Mouse (Mus musculus): ENCODE data around the gene Vsig10. TPM values are rescaled to one million over a fixed set of nuclear protein-coding genes. Genes with fewer than 3 reads are reported as not detected.

Gene Vsig10
- polyA plus RNA-seq, 1 experiment, result 5.2 TPM

GRCm38 (mm10) chr5:117396596-117397014, 77.7 kb downstream of the Vsig10 start:
- no peak overlapping the region for H3K4me3 ChIP-seq (ENCODE audit: insufficient read depth, poor library complexity, severe bottlenecking)
- H3K36me3 ChIP-seq (ENCODE audit: control insufficient read depth, insufficient read depth), result no peaks in the 10 kb centered on the region
- H3ac ChIP-seq (ENCODE audit: control insufficient read depth, insufficient read length, low read depth), result no peak overlapping the region
- TF ChIP-seq CTCF (IDR thresholded peaks at IDR 0.05; ENCODE audit: control insufficient read depth, insufficient read depth, insufficient read length) (no peak), MYOG (IDR thresholded peaks at IDR 0.05; ENCODE audit: control insufficient read depth, extremely low read depth, insufficient read length) (no peak), USF1 (IDR thresholded peaks at IDR 0.05; ENCODE audit: low read depth) (no peak), MAX (IDR thresholded peaks at IDR 0.05) (no peak), CEBPB (IDR thresholded peaks at IDR 0.05; ENCODE audit: low read depth) (no peak), FOSL1 (IDR thresholded peaks at IDR 0.05; ENCODE audit: insufficient read depth, low read length, poor library complexity, severe bottlenecking) (no peak), MYOD1 (IDR thresholded peaks at IDR 0.05; ENCODE audit: control insufficient read depth, insufficient read length, low read depth) (no peak)
- no peaks in the 10 kb centered on the region for H3K79me2 ChIP-seq (ENCODE audit: control insufficient read depth, insufficient read depth)
- H3K79me3 ChIP-seq (ENCODE audit: low read depth), result no peaks in the 10 kb centered on the region
- H3K27me3 ChIP-seq (ENCODE audit: control insufficient read depth, insufficient read depth, insufficient read length), result peaks cover 4% of the 10 kb centered on the region

GRCm38 (mm10) chr5:117397371-117397770, 78.5 kb downstream of the Vsig10 start:
- H3ac ChIP-seq (ENCODE audit: control insufficient read depth, insufficient read length, low read depth), result no peak overlapping the region
- H3K36me3 ChIP-seq (ENCODE audit: control insufficient read depth, insufficient read depth), result no peaks in the 10 kb centered on the region
- no peaks in the 10 kb centered on the region for H3K79me3 ChIP-seq (ENCODE audit: low read depth)
- H3K27me3 ChIP-seq (ENCODE audit: control insufficient read depth, insufficient read depth, insufficient read length), result peaks cover 4% of the 10 kb centered on the region
- no peak overlapping the region for H3K4me3 ChIP-seq (ENCODE audit: insufficient read depth, poor library complexity, severe bottlenecking)
- no peak for TF ChIP-seq CTCF (IDR thresholded peaks at IDR 0.05; ENCODE audit: control insufficient read depth, insufficient read depth, insufficient read length)
- TF ChIP-seq MYOG (IDR thresholded peaks at IDR 0.05; ENCODE audit: control insufficient read depth, extremely low read depth, insufficient read length), result no peak
- H3K79me2 ChIP-seq (ENCODE audit: control insufficient read depth, insufficient read depth), result no peaks in the 10 kb centered on the region

- TF ChIP-seq MYOD1 (IDR thresholded peaks at IDR 0.05; ENCODE audit: control insufficient read depth, insufficient read length, low read depth) (no peak), FOSL1 (IDR thresholded peaks at IDR 0.05; ENCODE audit: insufficient read depth, low read length, poor library complexity, severe bottlenecking) (no peak), CTCF (IDR thresholded peaks at IDR 0.05; ENCODE audit: control insufficient read depth, insufficient read depth, insufficient read length) (no peak), MYOG (IDR thresholded peaks at IDR 0.05; ENCODE audit: control insufficient read depth, extremely low read depth, insufficient read length) (no peak), USF1 (IDR thresholded peaks at IDR 0.05; ENCODE audit: low read depth) (no peak), MAX (IDR thresholded peaks at IDR 0.05) (no peak), CEBPB (IDR thresholded peaks at IDR 0.05; ENCODE audit: low read depth) (no peak)
Observed at GRCm38 (mm10) chr5:117398007-117398550, 79.2 kb downstream of the Vsig10 start.

GRCm38 (mm10) chr5:117399281-117399680, 80.4 kb downstream of the Vsig10 start:
- TF ChIP-seq MYOG (IDR thresholded peaks at IDR 0.05; ENCODE audit: control insufficient read depth, extremely low read depth, insufficient read length) (no peak), FOSL1 (IDR thresholded peaks at IDR 0.05; ENCODE audit: insufficient read depth, low read length, poor library complexity, severe bottlenecking) (no peak), USF1 (IDR thresholded peaks at IDR 0.05; ENCODE audit: low read depth) (no peak), CEBPB (IDR thresholded peaks at IDR 0.05; ENCODE audit: low read depth) (no peak), CTCF (IDR thresholded peaks at IDR 0.05; ENCODE audit: control insufficient read depth, insufficient read depth, insufficient read length) (no peak), MYOD1 (IDR thresholded peaks at IDR 0.05; ENCODE audit: control insufficient read depth, insufficient read length, low read depth) (no peak), MAX (IDR thresholded peaks at IDR 0.05) (no peak)
- no peaks in the 10 kb centered on the region for H3K79me2 ChIP-seq (ENCODE audit: control insufficient read depth, insufficient read depth)
- peaks cover 4% of the 10 kb centered on the region for H3K27me3 ChIP-seq (ENCODE audit: control insufficient read depth, insufficient read depth, insufficient read length)
- H3K4me3 ChIP-seq (ENCODE audit: insufficient read depth, poor library complexity, severe bottlenecking), result no peak overlapping the region
- H3ac ChIP-seq (ENCODE audit: control insufficient read depth, insufficient read length, low read depth), result no peak overlapping the region
- no peaks in the 10 kb centered on the region for H3K79me3 ChIP-seq (ENCODE audit: low read depth)
- H3K36me3 ChIP-seq (ENCODE audit: control insufficient read depth, insufficient read depth), result no peaks in the 10 kb centered on the region

More at GRCm38 (mm10) chr5:117398007-117398550, 79.2 kb downstream of the Vsig10 start:
- Histone ChIP-seq H3K4me3 (ENCODE audit: insufficient read depth, poor library complexity, severe bottlenecking) (no peak overlapping the region), H3ac (ENCODE audit: control insufficient read depth, insufficient read length, low read depth) (no peak overlapping the region), H3K79me2 (ENCODE audit: control insufficient read depth, insufficient read depth) (no peaks in the 10 kb centered on the region), H3K27me3 (ENCODE audit: control insufficient read depth, insufficient read depth, insufficient read length) (peaks cover 4% of the 10 kb centered on the region), H3K79me3 (ENCODE audit: low read depth) (no peaks in the 10 kb centered on the region), H3K36me3 (ENCODE audit: control insufficient read depth, insufficient read depth) (no peaks in the 10 kb centered on the region)

- TF ChIP-seq CTCF (IDR thresholded peaks at IDR 0.05; ENCODE audit: control insufficient read depth, insufficient read depth, insufficient read length), result no peak
- TF ChIP-seq MYOD1 (IDR thresholded peaks at IDR 0.05; ENCODE audit: control insufficient read depth, insufficient read length, low read depth), result no peak
- no peak for TF ChIP-seq CEBPB (IDR thresholded peaks at IDR 0.05; ENCODE audit: low read depth)
- TF ChIP-seq USF1 (IDR thresholded peaks at IDR 0.05; ENCODE audit: low read depth), result no peak
- no peak for TF ChIP-seq MYOG (IDR thresholded peaks at IDR 0.05; ENCODE audit: control insufficient read depth, extremely low read depth, insufficient read length)
- no peak for TF ChIP-seq FOSL1 (IDR thresholded peaks at IDR 0.05; ENCODE audit: insufficient read depth, low read length, poor library complexity, severe bottlenecking)
- no peak for TF ChIP-seq MAX (IDR thresholded peaks at IDR 0.05)
- Histone ChIP-seq H3K79me3 (ENCODE audit: low read depth) (no peaks in the 10 kb centered on the region), H3K27me3 (ENCODE audit: control insufficient read depth, insufficient read depth, insufficient read length) (peaks cover 5% of the 10 kb centered on the region), H3K79me2 (ENCODE audit: control insufficient read depth, insufficient read depth) (no peaks in the 10 kb centered on the region), H3K36me3 (ENCODE audit: control insufficient read depth, insufficient read depth) (no peaks in the 10 kb centered on the region), H3K4me3 (ENCODE audit: insufficient read depth, poor library complexity, severe bottlenecking) (no peak overlapping the region), H3ac (ENCODE audit: control insufficient read depth, insufficient read length, low read depth) (no peak overlapping the region)
Observed at GRCm38 (mm10) chr5:117403609-117404008, 84.7 kb downstream of the Vsig10 start.

Other genes with a start within 250 kb of the Vsig10 start
- 76.0 TPM for gene Suds3, start 203.0 kb upstream of the Vsig10 start, polyA plus RNA-seq (2012; fragmentation: generic; extraction: Trizol)
- 6.6 TPM for gene Taok3, start 199.0 kb upstream of the Vsig10 start, polyA plus RNA-seq (2012; fragmentation: generic; extraction: Trizol)
- gene Pebp1, start 31.5 kb upstream of the Vsig10 start, polyA plus RNA-seq (2012; fragmentation: generic; extraction: Trizol), result 697 TPM
- 131 TPM for gene Wsb2, start 38.2 kb downstream of the Vsig10 start, polyA plus RNA-seq (2012; fragmentation: generic; extraction: Trizol)
- gene Rfc5, start 70.0 kb downstream of the Vsig10 start, polyA plus RNA-seq (2012; fragmentation: generic; extraction: Trizol), result 54.8 TPM
- gene Ksr2, start 94.9 kb downstream of the Vsig10 start, polyA plus RNA-seq (2012; fragmentation: generic; extraction: Trizol), result 0.01 TPM